Mouse (Mus musculus): ENCODE measurements at regions not wholly inside any gene's neighbourhood (a gene's known extent, or its start where the extent isn't known, plus 50 kb on each side); places are given as distances from the start of the nearest gene placed in this dataset.

GRCm38 (mm10) chr5:82472146-82472545 is 882.8 kb downstream of the Tecrl start:
- no peak for DNase-seq (ENCODE audit: low spot score)

- no peak for DNase-seq (ENCODE audit: low spot score)
Observed at GRCm38 (mm10) chr5:82464272-82464671, 890.7 kb downstream of the Tecrl start.

GRCm38 (mm10) chr5:82441288-82441687 is 913.7 kb downstream of the Tecrl start:
- DNase-seq (ENCODE audit: low spot score): no peak

- no peak for DNase-seq (ENCODE audit: low spot score)
Observed at GRCm38 (mm10) chr5:82440126-82440525, 914.9 kb downstream of the Tecrl start.

- DNase-seq (ENCODE audit: low spot score): no peak
Observed at GRCm38 (mm10) chr5:82420396-82420795, 934.6 kb downstream of the Tecrl start.

GRCm38 (mm10) chr5:82396632-82397234 is 958.3 kb downstream of the Tecrl start:
- DNase-seq (ENCODE audit: low spot score): no peak

- no peak for DNase-seq (ENCODE audit: low spot score)
Observed at GRCm38 (mm10) chr5:82361624-82362023, 993.4 kb downstream of the Tecrl start.

- no peak for DNase-seq (ENCODE audit: low spot score)
Observed at GRCm38 (mm10) chr5:82356336-82356735, 998.7 kb downstream of the Tecrl start.

- DNase-seq (ENCODE audit: low spot score): no peak
Observed at GRCm38 (mm10) chr5:82351089-82351488, 1003.9 kb downstream of the Tecrl start.

GRCm38 (mm10) chr5:82346672-82347071 is 1008.3 kb downstream of the Tecrl start:
- DNase-seq (ENCODE audit: low spot score): peak; percentile 6

- no peak for DNase-seq (ENCODE audit: low spot score)
Observed at GRCm38 (mm10) chr5:82324354-82324753, 1030.6 kb downstream of the Tecrl start.

- DNase-seq (ENCODE audit: low spot score): no peak
Observed at GRCm38 (mm10) chr5:82319709-82320333, 1035.2 kb downstream of the Tecrl start.

- DNase-seq (ENCODE audit: low spot score): no peak
Observed at GRCm38 (mm10) chr5:82312054-82312453, 1042.9 kb downstream of the Tecrl start.

- DNase-seq (ENCODE audit: low spot score): no peak
Observed at GRCm38 (mm10) chr5:82288069-82288845, 1066.7 kb downstream of the Tecrl start.

- DNase-seq (ENCODE audit: low spot score): no peak
Observed at GRCm38 (mm10) chr5:82253356-82254104, 1101.5 kb downstream of the Tecrl start.

- DNase-seq (ENCODE audit: low spot score): no peak
Observed at GRCm38 (mm10) chr5:82226329-82226728, 1128.7 kb downstream of the Tecrl start.

GRCm38 (mm10) chr5:82223622-82224021 is 1131.4 kb downstream of the Tecrl start:
- no peak for DNase-seq (ENCODE audit: low spot score)

- DNase-seq (ENCODE audit: low spot score): no peak
Observed at GRCm38 (mm10) chr5:82203606-82204005, 1151.4 kb downstream of the Tecrl start.

Data from gastrocnemius, adult 18-20 months (tissue).